Mouse (Mus musculus): ENCODE measurements around the gene Gm7903.
"Not testable (repeated sequence)": the region's sequence is repeated elsewhere in the genome, so short reads cannot be mapped to it uniquely, and the experiment has no call there.

Gm7903 gene

GRCm38 (mm10) chrX:135433535-135433934, at the start of gene Gm7903:
Gene Gm7903, plus strand, starts transcription at chrX:135433835.
- DNase-seq = not testable (repeated sequence)

GRCm38 (mm10) chrX:135403578-135403977, 30.1 kb upstream of the Gm7903 start:
- not testable (repeated sequence) for DNase-seq

- not testable (repeated sequence) for DNase-seq
These were observed 12.4 kb upstream of the Gm7903 start for GRCm38 (mm10) chrX:135421203-135421602.

GRCm38 (mm10) chrX:135421824-135422223, 11.8 kb upstream of the Gm7903 start:
- not testable (repeated sequence) for DNase-seq

- DNase-seq = not testable (repeated sequence)
These were observed 11.2 kb upstream of the Gm7903 start for GRCm38 (mm10) chrX:135422473-135422872.

- not testable (repeated sequence) for DNase-seq
These were observed 30.5 kb downstream of the Gm7903 start for GRCm38 (mm10) chrX:135464160-135464559.

GRCm38 (mm10) chrX:135481902-135482301, 48.3 kb downstream of the Gm7903 start:
- not testable (repeated sequence) for DNase-seq

GRCm38 (mm10) chrX:135483183-135483582, 49.5 kb downstream of the Gm7903 start:
- DNase-seq = not testable (repeated sequence)
